Mouse (Mus musculus): ENCODE data around the gene 9430015G10Rik.

DNA sequence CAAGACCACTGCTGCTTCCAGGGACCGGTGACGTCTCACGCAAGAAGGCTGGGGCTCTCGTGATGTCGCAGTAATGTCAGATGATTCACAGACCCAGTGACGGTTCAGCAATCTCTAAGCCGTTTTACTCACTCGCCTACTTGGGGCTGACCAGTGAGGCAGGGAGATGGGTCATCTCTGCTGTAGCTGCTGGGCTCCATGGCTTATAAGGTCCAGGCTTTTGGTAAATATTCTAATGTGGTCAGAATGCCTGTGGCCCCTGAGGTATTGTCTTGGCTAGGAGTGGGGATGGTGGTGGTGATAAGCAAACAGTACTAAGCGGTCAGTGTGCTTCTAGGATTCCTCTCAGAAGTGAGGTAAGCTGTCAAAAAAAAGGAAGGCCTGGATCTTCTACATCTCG is 21.2 kb downstream of the 9430015G10Rik start:
- no peak for TF ChIP-seq CTCF (IDR thresholded peaks at IDR 0.05; ENCODE audit: borderline replicate concordance, control insufficient read depth, extremely low read depth, insufficient read depth, low read length, poor library complexity)
- no peak for TF ChIP-seq POLR2A (IDR thresholded peaks at IDR 0.05; ENCODE audit: control insufficient read depth, extremely low read depth, insufficient read depth, low read length, poor library complexity)
